Mouse (Mus musculus) CD8-positive naive resting alpha-beta T cell, adult 2 months (primary cell): Measurements from ENCODE around the gene Clic6.

Experiments used
- DNase-seq, 2 experiments: peaks; one replicate each; pipeline ENCODE4 v3.0.0; 2022; ENCODE audit warnings: low read depth in 2 of 2, low spot score in 2 of 2

The Clic6 gene

GRCm38 (mm10) chr16:92485436-92485835 is at the start of gene Clic6:
Clic6 (plus strand) TSS chr16:92485736.
- no peak for DNase-seq

GRCm38 (mm10) chr16:92439775-92440174 is 45.8 kb upstream of the Clic6 start:
- DNase-seq = no peak

- DNase-seq = no peak
These were observed 45.3 kb upstream of the Clic6 start for GRCm38 (mm10) chr16:92440229-92440628.

- DNase-seq = no peak
These were observed 44.3 kb upstream of the Clic6 start for GRCm38 (mm10) chr16:92441203-92441602.

- DNase-seq = no peak
These were observed 43.4 kb upstream of the Clic6 start for GRCm38 (mm10) chr16:92442150-92442549.

GRCm38 (mm10) chr16:92442946-92443345 is 42.6 kb upstream of the Clic6 start:
- DNase-seq = no peak

GRCm38 (mm10) chr16:92443644-92444113 is 41.9 kb upstream of the Clic6 start:
- DNase-seq = no peak

GRCm38 (mm10) chr16:92445377-92445776 is 40.2 kb upstream of the Clic6 start:
- no peak for DNase-seq

GRCm38 (mm10) chr16:92449080-92449479 is 36.5 kb upstream of the Clic6 start:
- DNase-seq = no peak

- DNase-seq = no peak
These were observed 35.2 kb upstream of the Clic6 start for GRCm38 (mm10) chr16:92450331-92450730.

- no peak for DNase-seq
These were observed 33.9 kb upstream of the Clic6 start for GRCm38 (mm10) chr16:92451516-92452072.

- no peak for DNase-seq
These were observed 32.9 kb upstream of the Clic6 start for GRCm38 (mm10) chr16:92452609-92453008.

- no peak for DNase-seq
These were observed 31.5 kb upstream of the Clic6 start for GRCm38 (mm10) chr16:92454002-92454401.

- DNase-seq = no peak
These were observed 31.0 kb upstream of the Clic6 start for GRCm38 (mm10) chr16:92454495-92454894.

- no peak for DNase-seq
These were observed 30.0 kb upstream of the Clic6 start for GRCm38 (mm10) chr16:92455488-92455887.

- no peak for DNase-seq
These were observed 29.6 kb upstream of the Clic6 start for GRCm38 (mm10) chr16:92455969-92456368.

GRCm38 (mm10) chr16:92457594-92457993 is 27.9 kb upstream of the Clic6 start:
- DNase-seq = peak in 1 of 2 experiments; percentile 11

- no peak for DNase-seq
These were observed 24.1 kb upstream of the Clic6 start for GRCm38 (mm10) chr16:92461412-92461811.

- no peak for DNase-seq
These were observed 21.1 kb upstream of the Clic6 start for GRCm38 (mm10) chr16:92464390-92464972.

GRCm38 (mm10) chr16:92465226-92465625 is 20.3 kb upstream of the Clic6 start:
- DNase-seq = no peak

GRCm38 (mm10) chr16:92465642-92466526 is 19.7 kb upstream of the Clic6 start:
- peak; percentile 93 to 96 for DNase-seq

GRCm38 (mm10) chr16:92467041-92467440 is 18.5 kb upstream of the Clic6 start:
- no peak for DNase-seq
